Mouse (Mus musculus): ENCODE measurements around the gene Rnf17. TPM values are rescaled to one million over a fixed set of nuclear protein-coding genes. Genes with fewer than 3 reads are reported as not detected.

The Rnf17 gene
- total and polyA plus RNA-seq, 2 experiments from 2014 or later, result 0.62 to 0.82 TPM

DNA sequence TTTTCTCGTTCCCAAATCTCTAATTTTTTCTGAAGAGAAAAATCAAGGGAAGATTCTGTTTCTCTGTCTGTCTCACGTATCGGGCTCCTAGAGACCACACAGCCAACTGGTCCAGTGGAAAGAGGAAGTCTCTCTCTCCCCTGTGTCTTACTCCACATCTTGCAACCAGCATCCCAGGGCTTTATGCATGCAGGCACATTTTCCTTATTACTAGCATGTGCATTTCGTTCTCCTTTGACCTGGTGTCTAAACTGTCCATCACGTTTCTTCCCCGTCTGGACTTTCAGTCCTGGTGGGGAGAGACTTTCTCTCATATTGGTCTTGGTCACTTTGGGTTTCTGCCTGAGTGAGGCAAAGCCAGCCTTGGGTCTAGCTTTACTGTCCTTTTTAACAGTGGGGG is 150.5 kb downstream of the Rnf17 start:
- TF ChIP-seq CTCF (IDR thresholded peaks at IDR 0.05), result no peak
- no peaks in the 10 kb centered on the region for H3K9me3 ChIP-seq (ENCODE audit: low read length)
- H3K4me2 ChIP-seq (ENCODE audit: low read depth, low read length, poor library complexity, severe bottlenecking), result no peak overlapping the region
- H3K27me3 ChIP-seq (ENCODE audit: insufficient read depth, low read length), result no peaks in the 10 kb centered on the region
- ATAC-seq (ENCODE audit: low FRiP score) (no peak), DNase-seq (ENCODE audit: low spot score) (no peak)
- WGBS, result 97% methylated on average over 6 of the region's 6 CpGs
- H3K27ac ChIP-seq (ENCODE audit: low read depth, low read length), result no peak overlapping the region
- H3K4me3 ChIP-seq (ENCODE audit: low read depth, low read length), result no peak overlapping the region
- H3K36me3 ChIP-seq (ENCODE audit: insufficient read depth, low read length), result 0 out of 2 replicates have a peak, but pooled peaks cover 2% of the 10 kb centered on the region
- no peaks in the 10 kb centered on the region for H3K4me1 ChIP-seq (ENCODE audit: insufficient read depth, low read length)
- no peak overlapping the region for H3K9ac ChIP-seq (replicated peaks; ENCODE audit: low read length, poor library complexity, severe bottlenecking)

DNA sequence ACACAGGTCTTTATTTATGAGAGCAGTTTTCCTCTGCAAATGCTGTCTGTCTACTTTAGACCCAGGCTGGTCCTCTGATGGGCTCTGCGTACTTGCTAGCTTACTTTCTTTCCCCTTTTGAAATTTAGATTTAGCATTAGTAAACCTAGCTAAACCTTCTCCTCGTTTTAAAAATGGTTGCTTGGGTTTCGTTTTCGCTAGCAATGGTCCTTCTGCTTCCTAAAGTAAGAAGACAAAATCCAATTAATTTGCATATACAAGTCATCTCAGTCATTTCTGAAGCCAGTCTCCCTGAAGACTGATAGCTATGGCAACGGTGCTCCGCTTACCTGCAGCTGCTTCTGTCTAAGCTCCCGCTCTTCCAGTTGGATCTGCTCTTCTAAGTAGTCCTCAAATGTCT is 150.9 kb downstream of the Rnf17 start:
- WGBS, result 89% methylated on average over 7 of the region's 7 CpGs
- DNase-seq (ENCODE audit: low spot score) (no peak), ATAC-seq (ENCODE audit: low FRiP score) (no peak)
- Histone ChIP-seq H3K4me2 (ENCODE audit: low read depth, low read length, poor library complexity, severe bottlenecking) (no peak overlapping the region), H3K27me3 (ENCODE audit: insufficient read depth, low read length) (no peaks in the 10 kb centered on the region), H3K9ac (replicated peaks; ENCODE audit: low read length, poor library complexity, severe bottlenecking) (no peak overlapping the region), H3K4me1 (ENCODE audit: insufficient read depth, low read length) (no peaks in the 10 kb centered on the region), H3K4me3 (ENCODE audit: low read depth, low read length) (no peak overlapping the region), H3K9me3 (ENCODE audit: low read length) (no peaks in the 10 kb centered on the region), H3K36me3 (ENCODE audit: insufficient read depth, low read length) (0 out of 2 replicates have a peak, but pooled peaks cover 2% of the 10 kb centered on the region), H3K27ac (ENCODE audit: low read depth, low read length) (no peak overlapping the region)
- TF ChIP-seq CTCF (IDR thresholded peaks at IDR 0.05), result no peak

DNA sequence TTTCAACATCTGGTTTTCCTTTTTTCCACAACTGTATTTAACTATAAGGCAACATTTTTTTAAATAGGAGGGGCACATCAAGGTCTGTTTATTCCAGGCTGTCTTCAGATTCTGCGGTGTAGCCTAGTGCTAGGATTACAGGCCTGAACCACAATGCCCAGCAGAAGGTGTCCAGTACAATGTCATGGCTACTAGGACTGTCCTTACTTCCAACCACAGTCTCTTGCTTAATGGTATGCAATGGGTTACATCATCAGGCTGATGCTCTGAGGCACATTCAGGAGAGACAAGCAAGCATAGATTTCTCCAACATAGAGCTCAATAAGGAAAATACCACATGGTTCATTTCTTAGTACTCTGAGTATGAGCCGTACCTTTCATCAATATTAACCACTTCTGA is 152.3 kb downstream of the Rnf17 start:
- Histone ChIP-seq H3K4me1 (ENCODE audit: insufficient read depth, low read length) (no peaks in the 10 kb centered on the region), H3K27ac (ENCODE audit: low read depth, low read length) (no peak overlapping the region), H3K27me3 (ENCODE audit: insufficient read depth, low read length) (no peaks in the 10 kb centered on the region), H3K9me3 (ENCODE audit: low read length) (no peaks in the 10 kb centered on the region), H3K9ac (replicated peaks; ENCODE audit: low read length, poor library complexity, severe bottlenecking) (no peak overlapping the region), H3K36me3 (ENCODE audit: insufficient read depth, low read length) (0 out of 2 replicates have a peak, but pooled peaks cover 2% of the 10 kb centered on the region), H3K4me2 (ENCODE audit: low read depth, low read length, poor library complexity, severe bottlenecking) (no peak overlapping the region), H3K4me3 (ENCODE audit: low read depth, low read length) (no peak overlapping the region)
- WGBS, result 100% methylated on average over 2 of the region's 2 CpGs
- DNase-seq (ENCODE audit: low spot score) (no peak), ATAC-seq (ENCODE audit: low FRiP score) (no peak)
- TF ChIP-seq CTCF (IDR thresholded peaks at IDR 0.05), result no peak

DNA sequence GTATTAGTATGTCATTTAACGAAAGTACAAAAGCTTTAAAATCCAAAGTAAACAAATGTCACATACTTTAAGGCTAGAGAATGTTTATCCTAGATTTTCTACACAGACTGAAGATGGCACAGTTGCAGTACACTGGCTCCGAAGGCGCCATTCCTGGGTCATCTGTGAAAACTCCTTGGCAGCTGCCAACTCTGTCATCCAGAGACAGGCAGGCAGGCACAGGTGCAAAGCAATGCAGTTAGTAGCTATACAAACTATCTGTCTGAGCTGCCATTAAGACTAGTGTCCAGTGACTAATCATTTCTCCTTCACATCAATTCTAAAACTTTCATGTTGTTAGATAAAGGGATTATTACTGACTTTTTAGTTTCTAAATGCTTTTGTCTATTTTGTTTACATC is 156.8 kb downstream of the Rnf17 start:
- ATAC-seq (ENCODE audit: low FRiP score) (no peak), DNase-seq (ENCODE audit: low spot score) (no peak)
- Histone ChIP-seq H3K4me1 (ENCODE audit: insufficient read depth, low read length) (no peaks in the 10 kb centered on the region), H3K27me3 (ENCODE audit: insufficient read depth, low read length) (no peaks in the 10 kb centered on the region), H3K4me2 (ENCODE audit: low read depth, low read length, poor library complexity, severe bottlenecking) (no peak overlapping the region), H3K36me3 (ENCODE audit: insufficient read depth, low read length) (peaks cover 8% of the 10 kb centered on the region), H3K9ac (replicated peaks; ENCODE audit: low read length, poor library complexity, severe bottlenecking) (no peak overlapping the region), H3K27ac (ENCODE audit: low read depth, low read length) (no peak overlapping the region), H3K9me3 (ENCODE audit: low read length) (no peaks in the 10 kb centered on the region), H3K4me3 (ENCODE audit: low read depth, low read length) (no peak overlapping the region)
- no peak for TF ChIP-seq CTCF (IDR thresholded peaks at IDR 0.05)
- WGBS, result 92% methylated on average over 3 of the region's 3 CpGs

DNA sequence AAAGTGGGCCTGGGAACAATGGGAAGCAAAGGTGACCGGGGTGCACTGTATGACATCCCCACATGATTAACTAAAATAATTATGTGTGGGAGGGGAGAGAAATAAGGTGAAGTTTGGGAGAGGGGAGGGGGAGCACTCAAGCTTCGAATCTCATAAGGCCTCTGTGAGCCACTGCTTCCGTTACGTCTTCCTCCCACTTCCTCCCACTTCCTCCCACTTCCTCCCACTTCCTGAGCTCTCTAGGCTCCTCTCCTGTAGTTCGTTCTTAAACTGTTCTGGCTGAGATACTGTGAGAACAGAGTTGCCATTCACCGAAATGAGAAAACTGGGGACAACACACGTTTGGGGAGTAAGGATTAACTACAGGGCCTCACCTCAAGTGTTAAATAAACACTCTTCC is 165.1 kb downstream of the Rnf17 start:
- Histone ChIP-seq H3K4me3 (ENCODE audit: low read depth, low read length) (no peak overlapping the region), H3K27me3 (ENCODE audit: insufficient read depth, low read length) (no peaks in the 10 kb centered on the region), H3K36me3 (ENCODE audit: insufficient read depth, low read length) (peaks cover 6% of the 10 kb centered on the region), H3K9ac (replicated peaks; ENCODE audit: low read length, poor library complexity, severe bottlenecking) (no peak overlapping the region), H3K4me2 (ENCODE audit: low read depth, low read length, poor library complexity, severe bottlenecking) (no peak overlapping the region), H3K27ac (ENCODE audit: low read depth, low read length) (no peak overlapping the region), H3K4me1 (ENCODE audit: insufficient read depth, low read length) (0 out of 2 replicates have a peak, but pooled peaks cover 3% of the 10 kb centered on the region), H3K9me3 (ENCODE audit: low read length) (no peaks in the 10 kb centered on the region)
- 78% methylated on average over 7 of the region's 7 CpGs for WGBS
- ATAC-seq (ENCODE audit: low FRiP score), result no peak
- TF ChIP-seq CTCF (IDR thresholded peaks at IDR 0.05), result no peak
- DNase-seq (ENCODE audit: low spot score), result no peak

DNA sequence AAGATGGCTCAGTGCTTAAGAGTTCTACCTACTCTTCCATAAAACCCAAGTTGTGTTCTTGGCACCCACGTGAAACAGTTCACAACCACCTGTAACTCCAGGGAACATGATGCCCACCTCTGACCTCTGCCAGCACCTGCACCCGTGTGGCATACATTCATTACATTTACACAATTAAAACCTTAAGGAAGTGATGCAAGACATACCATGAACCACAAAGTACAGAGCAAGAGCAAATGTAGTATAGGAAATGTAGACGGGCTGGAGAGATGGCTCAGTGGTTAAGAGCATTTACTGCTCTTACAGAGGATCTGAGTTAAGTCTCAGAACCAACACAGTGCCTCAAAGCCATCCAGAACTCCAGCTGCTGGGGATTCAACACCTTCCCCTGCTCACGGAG is 166.7 kb downstream of the Rnf17 start:
- Histone ChIP-seq H3K27me3 (ENCODE audit: insufficient read depth, low read length) (no peaks in the 10 kb centered on the region), H3K9ac (replicated peaks; ENCODE audit: low read length, poor library complexity, severe bottlenecking) (no peak overlapping the region), H3K27ac (ENCODE audit: low read depth, low read length) (no peak overlapping the region), H3K4me2 (ENCODE audit: low read depth, low read length, poor library complexity, severe bottlenecking) (no peak overlapping the region), H3K9me3 (ENCODE audit: low read length) (no peaks in the 10 kb centered on the region), H3K4me1 (ENCODE audit: insufficient read depth, low read length) (0 out of 2 replicates have a peak, but pooled peaks cover 3% of the 10 kb centered on the region), H3K36me3 (ENCODE audit: insufficient read depth, low read length) (no peaks in the 10 kb centered on the region), H3K4me3 (ENCODE audit: low read depth, low read length) (no peak overlapping the region)
- no peak for DNase-seq (ENCODE audit: low spot score)
- 86% methylated on average over 4 of the region's 4 CpGs for WGBS
- ATAC-seq (ENCODE audit: low FRiP score), result no peak
- TF ChIP-seq CTCF (IDR thresholded peaks at IDR 0.05), result no peak
